Mouse (Mus musculus) Patski (cell line): ENCODE results near the gene Gm21820. TPM values are rescaled to one million over a fixed set of nuclear protein-coding genes. Genes with fewer than 3 reads are reported as not detected.
"Not testable (repeated sequence)": the region's sequence is repeated elsewhere in the genome, so short reads cannot be mapped to it uniquely, and the experiment has no call there.

ENCODE experiments used
- ATAC-seq: fragments of 100-300 bp; one replicate; pipeline ENCODE4 v1.8.0; 2021
- CTCF ChIA-PET: fragments of 350-600 bp; sonication (Branson Sonifier 250); formaldehyde crosslinking; loops from one replicate; lab custom pipeline; 2022; ENCODE audit warnings: inconsistent platforms; lab: Charles Lee
- POLR2A ChIA-PET: fragments of 350-600 bp; sonication (Branson Sonifier 250); formaldehyde crosslinking; loops from one replicate; lab custom pipeline; 2022; ENCODE audit warnings: antibody characterized with exemption, inconsistent platforms; lab: Charles Lee
- DNase-seq: peaks from one replicate; pipeline ENCODE4 v3.0.0-alpha.2; 2011; ENCODE audit warnings: low read depth, low spot score
- H3K27me3 ChIP-seq: fragments of 371-371 bp; one replicate; pipeline ENCODE4 v1.5.1; 2021
- in situ Hi-C: fragments of 300-500 bp; cut with MboI; formaldehyde crosslinking; loops from 3 replicates; pipeline ENCODE4 v1.11.1; 2018; ENCODE audit warnings: low pct_unique_long_range_greater_than_20kb, mixed read lengths
- polyA plus RNA-seq: library from polyadenylated mRNA; unstranded; gene quantifications from one replicate; pipeline ENCODE4 v1.2.3, GENCODE M21; 2021

The Gm21820 gene
- polyA plus RNA-seq: not detected

GRCm38 (mm10) chrY:5249341-5249740 is at the start of gene Gm21820:
TSS of gene Gm21820 (minus strand) at chrY:5249441.
- DNase-seq, ATAC-seq, CTCF ChIA-PET, in situ Hi-C loops, H3K27me3 ChIP-seq, POLR2A ChIA-PET: not testable (repeated sequence)

Other genes starting within 250 kb of the Gm21820 start
- gene Gm20918, start 205.5 kb downstream of the Gm21820 start, polyA plus RNA-seq: not detected